Mouse (Mus musculus) thymus, postnatal 4 days (tissue): ENCODE measurements around the gene Ttc12.

ENCODE experiments used
- DNase-seq: peaks from one replicate; pipeline ENCODE4 v3.0.0; 2021

Gene Ttc12

DNA sequence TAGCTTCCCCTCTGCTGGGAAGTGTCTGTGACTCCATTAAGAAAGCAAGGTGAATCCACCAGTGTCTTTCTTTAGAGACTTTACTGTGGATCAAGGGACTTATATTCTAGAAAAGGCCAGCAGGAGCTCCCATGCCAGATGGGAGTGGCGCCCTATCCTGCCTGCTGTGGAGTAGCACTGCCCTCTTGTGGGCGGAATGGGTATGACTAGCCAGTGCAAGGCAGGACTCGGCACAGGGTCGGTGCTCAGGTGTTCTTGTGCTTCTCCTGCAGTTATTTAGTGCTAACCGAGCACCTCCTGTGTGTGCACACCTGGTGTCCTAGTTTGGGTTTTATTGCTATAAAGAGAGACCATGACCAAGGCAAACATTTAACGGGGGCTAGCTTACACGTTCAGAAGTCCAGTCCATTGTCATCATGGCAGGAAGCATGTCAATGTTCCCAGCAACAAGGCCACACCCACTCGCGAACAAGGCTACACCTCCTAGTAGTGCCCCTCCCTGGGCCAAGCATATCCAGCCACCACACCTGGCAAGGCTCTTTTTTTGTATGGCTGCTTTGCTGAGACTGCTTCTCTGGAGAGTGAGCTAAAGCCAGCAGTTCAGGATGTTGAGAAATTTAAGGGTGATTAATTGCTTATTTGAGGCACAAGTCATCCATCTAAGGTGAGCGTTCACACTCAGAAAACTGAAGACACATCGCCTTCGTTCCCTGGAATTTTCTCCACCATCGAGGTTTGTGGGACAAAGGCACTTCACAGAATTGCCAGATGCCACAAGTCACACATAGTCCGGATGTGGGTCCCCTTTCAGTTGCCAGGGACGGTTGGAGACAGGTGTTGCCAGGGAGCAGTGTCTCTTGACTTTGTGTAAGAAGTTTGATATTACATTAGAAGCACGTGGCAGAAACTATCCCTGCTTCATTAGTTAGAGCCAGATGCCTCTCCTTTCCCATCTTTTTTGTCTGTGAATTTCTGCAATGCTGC lies 3.2 kb upstream of the Ttc12 start:
- DNase-seq, result peak; percentile 93

DNA sequence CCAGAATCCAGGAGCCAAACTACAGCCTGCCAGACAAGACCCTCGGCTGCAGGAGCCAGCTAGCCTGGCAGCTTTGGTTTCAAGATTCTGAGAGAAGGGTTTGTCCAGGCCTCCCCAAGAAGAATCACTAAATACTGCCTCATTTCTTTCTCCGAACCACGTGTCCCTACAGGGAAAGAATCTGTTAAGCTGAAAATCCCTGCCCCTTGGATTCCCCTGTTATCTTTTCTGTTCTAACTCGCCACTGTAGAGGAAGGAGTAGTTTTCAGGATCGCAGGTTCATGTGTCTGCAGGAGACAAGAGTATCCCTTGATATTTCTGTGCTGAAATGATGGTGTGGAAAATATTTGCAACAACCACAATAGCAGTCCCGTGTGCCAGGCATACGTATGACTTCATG lies 2.2 kb upstream of the Ttc12 start:
- no peak for DNase-seq

DNA sequence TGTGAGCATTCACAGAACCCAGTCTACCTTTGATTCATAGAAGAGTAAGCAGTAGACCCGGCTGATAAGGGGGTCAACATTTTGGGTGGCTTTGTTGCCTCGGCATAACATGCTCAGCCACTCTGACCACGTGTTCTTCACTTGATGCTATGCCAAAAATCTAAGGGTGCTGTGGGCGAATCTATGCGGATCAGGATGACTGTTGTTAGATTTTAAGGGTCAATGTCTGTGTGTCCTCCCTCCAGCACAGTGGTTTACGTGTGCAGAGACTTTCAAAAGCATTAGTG lies 1.6 kb upstream of the Ttc12 start:
- DNase-seq, result no peak

DNA sequence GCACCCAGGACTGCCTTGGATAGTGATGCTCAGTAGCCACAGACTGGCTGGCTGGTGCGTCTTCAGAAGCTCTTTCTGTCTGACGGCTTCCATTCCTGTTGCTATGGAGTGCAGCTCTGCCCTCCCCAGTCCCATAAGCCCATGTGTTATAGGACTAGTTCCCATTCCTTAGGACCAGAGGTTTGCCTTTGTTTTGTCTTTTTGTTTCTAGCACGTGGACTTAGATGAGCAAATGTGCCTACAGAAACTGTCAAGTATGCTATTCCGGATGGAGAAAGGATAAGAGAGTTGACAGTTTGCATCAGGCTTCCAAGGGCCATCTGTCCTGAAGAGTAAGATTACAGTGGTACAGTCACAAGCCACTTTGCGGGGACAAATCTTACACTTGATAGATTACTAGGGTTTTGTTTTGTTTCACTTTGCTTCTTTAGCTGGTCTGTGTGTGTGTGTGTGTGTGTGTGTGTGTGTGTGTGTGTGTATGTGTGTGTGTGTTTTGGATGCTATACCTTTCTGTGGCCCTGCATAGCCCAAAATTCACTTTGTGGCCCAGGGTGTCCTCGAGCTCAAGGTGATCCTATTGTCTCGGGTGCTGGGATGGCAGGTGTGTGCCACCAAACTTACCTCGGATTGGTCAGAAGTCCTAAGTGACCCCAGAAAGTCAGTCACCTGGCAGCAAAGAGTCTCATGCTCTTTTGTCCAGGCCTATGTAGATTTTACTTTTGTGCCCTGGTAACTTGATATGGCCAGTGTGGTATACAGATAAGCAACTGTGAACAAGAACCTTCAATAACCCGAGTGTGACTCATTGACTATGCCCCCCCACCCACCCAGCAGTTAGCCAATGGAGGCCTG lies 1.0 kb upstream of the Ttc12 start:
- no peak for DNase-seq

DNA sequence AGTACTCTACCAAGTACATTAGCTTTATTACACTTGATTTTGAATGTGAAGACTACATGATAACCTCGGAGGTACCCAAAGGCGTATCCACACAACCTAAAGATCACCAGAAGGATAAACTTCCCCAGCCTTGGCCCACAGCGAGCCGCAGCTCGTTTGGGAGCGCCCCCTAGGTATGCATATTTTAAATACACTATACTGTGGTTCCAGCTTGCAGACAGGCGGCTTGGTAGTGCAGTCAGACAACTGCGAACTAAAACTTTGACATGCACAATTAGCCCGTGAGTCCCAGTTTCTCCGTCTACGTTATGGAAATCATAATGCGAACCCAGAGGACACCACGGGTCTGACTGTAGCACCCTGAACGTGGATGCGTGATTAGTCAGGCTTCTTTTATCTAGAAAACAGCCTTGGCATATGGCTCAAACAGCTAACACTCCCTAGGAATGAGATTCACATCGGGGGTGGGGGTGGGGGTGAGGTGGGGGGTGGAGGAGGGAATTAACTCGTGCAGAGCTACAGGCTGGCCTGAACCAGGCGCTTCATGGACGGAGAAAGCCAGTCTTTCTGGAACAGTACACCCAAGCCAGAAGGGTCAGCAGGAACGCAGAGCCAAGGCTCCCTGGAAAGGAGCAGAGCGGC lies 654 bp downstream of the Ttc12 start:
- peak; percentile 56 for DNase-seq

DNA sequence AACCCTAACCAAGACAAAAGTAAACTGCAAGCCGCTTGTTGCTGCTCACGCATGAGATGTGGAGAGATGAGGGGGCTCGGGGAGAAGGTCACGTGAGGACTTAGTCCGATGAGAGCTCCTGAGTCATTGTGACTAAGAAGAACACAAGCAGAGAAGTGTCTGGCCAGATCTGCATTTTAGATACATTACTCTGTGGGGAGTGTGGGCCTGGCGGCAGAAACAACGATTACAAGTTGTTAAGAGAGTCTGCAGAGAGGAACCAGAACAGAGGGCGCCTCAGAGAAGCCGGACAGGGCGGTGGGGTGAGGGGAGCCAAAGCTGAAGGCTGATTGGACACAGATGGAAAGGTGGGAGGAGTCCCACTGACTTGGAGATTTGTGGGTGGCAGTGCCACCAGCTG lies 2.7 kb downstream of the Ttc12 start:
- DNase-seq, result peak; percentile 39

DNA sequence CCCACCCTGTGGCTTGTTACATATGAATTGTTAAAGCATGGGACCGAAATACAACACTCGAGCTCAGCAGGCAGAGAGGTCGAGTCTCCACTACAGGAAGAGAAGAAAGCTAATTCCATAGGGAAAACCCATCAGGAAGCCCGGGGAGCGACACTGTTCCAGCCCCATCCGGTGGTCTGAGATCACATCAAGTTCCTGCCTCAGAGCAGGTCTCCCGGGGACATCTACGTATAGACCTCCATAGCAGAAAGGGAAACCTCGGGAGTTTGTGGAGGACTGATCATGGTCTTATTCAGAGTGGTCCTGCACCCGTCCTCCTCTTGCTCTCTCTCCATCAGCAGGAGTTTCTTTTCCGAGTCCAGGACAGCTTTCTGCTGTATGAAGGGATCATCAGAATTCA lies 13.9 kb downstream of the Ttc12 start:
- no peak for DNase-seq

DNA sequence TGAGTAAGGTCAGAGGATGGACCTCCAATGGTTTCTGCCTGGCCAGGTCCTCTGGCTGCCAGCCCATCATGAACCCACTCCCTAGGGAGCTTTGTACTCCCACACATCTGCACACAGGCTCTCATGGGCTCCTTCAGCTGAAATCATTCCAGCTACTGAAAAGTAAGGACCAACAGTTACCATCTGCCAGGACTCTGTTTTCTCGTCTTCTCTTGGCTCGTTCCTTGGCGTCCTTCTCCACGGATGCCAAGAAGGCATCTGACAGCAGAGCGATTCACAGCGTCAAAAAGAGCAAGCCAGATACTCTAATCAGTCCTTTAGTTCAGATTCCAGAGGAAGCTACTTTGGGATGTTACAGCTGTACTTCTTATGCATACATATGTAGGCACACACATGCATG lies 15.1 kb downstream of the Ttc12 start:
- no peak for DNase-seq

DNA sequence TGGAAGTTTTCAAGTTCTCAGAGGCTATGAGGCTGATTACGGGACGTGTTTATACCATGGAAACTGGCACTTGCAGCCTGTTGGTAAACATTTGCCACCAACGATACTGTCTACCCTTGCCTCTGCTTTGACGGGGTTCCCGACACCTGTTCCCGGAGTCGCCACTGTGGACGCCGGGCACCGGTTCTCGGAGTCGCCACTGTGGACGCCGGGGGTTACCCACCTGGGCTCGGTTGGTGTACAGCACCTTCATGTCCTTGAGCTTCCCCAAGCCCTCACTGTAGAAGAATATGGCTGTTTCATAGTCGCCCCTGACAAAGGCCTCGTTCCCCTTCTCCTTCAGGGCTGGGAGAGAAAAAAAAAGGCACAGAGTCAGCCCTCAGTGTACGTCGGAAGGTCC lies 16.0 kb downstream of the Ttc12 start:
- no peak for DNase-seq

DNA sequence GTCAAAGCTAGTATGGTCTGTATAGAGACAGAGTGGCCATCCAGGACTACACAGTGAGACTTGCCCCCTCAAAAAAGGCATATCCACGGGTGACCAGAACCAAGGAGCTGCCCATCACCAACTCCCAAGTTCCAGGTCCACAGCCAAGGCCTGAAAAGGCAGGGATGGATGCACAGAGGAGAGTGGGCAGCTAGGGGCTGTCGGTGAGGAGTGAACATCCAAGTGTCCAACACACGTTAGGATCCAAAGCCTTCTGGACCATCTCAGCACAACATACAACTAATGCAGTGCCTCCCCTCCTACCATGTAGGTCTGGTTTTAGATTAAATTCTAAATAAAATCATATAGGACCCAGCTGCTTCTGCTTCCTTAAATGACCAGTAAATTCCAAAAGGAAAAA lies 29.9 kb downstream of the Ttc12 start:
- no peak for DNase-seq

DNA sequence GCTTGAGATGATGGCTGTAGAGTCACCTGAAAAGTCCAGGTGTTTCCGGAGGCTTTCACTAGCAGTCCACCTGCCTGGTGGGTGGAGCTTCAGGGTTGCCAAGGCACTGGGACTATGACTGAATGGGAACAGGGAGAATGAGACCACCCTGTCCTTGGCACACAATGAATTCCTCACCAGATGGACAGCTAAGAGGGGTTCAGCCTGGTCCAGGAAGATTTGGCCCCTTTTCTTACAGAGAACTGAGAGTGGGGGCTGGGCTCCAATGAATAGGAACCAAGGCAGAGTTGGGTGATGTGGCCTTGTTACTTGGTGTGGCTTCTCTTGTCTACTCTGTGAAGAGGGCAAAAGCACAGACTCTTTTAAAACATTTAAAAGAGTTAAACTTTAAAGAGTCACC lies 33.6 kb downstream of the Ttc12 start:
- no peak for DNase-seq

DNA sequence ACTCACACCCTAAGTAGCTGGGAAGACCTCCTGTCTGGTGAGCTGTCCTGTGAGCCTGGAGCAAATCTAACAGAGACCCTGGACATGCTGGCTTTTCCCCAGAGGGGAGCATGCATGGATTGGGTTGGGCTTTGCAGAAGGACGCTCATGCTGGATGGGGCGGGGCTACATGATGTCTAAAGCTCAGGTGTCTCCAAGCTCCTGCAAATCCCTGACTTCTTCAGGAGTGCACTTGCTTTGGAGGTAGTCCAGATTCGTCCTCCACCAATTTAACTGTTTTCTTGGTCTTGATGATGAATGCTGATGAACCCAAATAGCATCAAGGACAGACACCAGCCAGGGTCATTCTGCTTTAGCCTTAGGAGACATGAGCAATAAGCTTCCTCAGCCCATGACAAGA lies 35.5 kb downstream of the Ttc12 start:
- no peak for DNase-seq

DNA sequence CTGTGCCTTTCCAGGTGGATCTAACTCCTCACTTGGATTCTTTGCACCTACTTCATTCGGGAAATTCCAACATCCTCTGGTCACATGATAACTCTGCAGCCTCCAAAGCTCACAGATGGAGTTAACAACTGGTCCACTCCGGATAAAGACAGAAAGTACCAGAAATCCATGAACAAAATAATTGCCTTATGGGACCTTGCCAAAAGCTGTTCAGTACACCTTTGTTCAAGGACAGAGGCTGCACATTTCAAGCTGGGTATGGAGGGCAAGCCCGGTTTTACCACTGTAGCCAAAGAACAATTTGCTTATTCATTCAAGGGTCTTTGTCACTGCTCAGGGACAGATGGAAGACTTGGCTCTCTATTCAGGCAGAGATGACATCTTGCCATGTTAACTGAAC lies 43.4 kb downstream of the Ttc12 start:
- DNase-seq, result no peak

DNA sequence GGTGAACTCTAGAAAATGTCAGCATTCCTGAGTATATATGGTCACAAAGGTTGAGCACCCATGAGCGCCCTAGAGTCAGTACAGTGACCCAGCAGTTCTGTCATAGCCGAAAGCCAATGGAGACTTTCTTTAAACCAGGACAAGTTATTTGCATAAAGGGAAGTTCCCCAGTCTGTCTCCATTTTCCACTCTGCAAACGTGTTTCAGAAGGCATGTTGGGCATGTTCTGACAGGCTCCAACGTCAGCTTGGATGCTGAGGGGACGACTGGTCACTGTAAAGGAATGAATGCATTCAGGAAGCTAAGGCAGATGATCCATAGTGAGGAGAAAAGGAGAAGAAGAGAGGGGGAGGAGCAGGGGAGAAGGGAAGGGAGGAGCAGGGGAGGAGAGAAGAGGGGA lies 58.5 kb downstream of the Ttc12 start:
- no peak for DNase-seq

DNA sequence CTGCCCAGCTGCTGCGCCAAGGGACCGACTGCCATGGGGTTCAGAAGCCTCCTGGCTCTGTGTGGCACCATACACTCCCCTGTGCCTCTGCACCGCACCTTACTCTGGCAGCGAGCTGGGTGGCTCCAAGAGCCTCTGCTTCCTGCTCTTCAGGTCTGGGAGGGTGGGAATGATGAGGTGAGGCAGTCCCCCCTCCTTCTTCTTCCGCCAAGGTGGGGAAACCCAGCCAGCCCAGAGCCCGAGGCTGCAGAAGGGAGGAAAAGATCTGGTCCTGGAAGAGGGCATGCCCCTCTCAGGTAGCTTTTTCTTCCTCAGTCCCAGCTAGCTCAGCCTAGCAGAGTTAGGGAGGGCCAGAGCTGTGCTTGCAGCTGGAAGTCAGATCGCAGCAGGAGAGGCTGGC lies 59.1 kb downstream of the Ttc12 start, which contains the start of gene Ankk1:
Gene Ankk1, minus strand, starts transcription at position 101 of the 400 bp plus-strand sequence.
- DNase-seq, result no peak

DNA sequence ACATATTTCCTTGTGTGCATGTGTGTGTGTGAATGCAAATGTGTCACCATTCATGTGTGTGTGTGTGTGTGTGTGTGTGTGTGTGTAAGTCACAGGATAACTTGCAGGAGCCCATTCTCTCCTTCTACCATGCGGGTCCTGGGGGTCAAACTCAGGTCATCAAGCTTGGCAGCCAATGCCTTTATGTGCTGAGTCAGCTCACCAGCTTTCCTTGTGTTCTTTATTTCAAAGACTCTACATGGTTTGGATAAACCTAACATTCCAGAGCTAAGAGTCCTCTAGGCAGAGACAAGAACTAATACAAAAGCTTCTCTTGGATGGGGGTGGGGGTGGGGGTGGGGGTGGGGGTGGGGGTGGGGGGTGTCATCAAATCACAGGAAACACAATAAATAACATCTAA lies 60.4 kb downstream of the Ttc12 start:
- DNase-seq, result no peak

DNA sequence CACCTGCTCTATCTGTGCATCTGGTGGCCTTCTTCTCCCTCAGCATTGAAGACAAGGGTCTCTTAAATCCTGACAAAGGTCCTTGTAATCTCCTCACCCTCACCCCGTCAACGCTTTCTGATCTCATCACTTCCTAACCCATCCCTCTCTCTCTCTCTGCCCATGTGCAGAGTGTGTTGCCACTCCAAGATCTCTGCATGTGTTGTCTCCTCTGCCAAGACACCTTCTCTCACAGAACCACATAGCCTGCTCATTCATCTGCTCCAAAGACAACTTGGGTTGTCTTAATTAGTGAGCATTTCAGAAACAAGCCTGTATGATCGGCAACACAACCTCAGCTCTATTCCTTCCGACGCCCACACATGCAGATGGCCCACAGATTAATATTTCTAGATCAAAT lies 62.2 kb downstream of the Ttc12 start:
- no peak for DNase-seq

DNA sequence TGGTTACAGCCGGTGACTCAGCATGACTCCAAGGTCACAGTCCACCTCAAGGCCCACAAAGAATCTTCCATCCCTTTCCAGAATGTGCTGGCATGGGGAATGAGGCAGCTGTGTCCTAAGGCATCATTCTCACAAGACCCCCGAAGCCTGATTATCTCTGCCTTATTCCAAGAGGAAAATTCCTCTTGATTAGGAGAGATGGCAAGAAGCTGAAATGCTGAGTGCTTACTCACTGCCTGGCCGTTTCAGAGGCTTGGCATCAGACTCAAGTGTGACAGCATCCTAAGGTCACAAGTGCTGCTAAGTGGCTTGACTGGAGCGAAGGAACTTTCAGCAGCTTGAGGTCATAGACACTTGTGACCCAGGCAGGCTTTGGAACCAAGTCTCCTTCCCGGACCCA lies 75.4 kb downstream of the Ttc12 start:
- DNase-seq, result no peak

DNA sequence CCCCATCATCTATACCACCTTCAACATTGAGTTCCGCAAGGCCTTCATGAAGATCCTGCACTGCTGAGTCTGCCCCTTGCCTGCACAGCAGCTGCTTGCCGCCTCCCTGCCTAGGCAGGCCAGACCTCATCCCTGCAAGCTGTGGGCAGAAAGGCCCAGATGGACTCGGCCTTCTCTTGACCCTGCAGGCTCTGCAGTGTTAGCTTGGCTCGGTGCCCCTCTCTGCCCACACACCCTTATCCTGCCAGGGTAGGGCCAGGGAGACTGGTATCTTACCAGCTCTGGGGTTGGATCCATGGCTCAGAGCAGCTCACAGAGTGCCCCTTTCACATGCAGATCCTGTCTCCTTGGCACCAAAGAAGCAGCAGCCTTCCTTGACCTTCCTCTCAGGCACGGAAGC lies 79.0 kb downstream of the Ttc12 start:
- DNase-seq, result no peak

DNA sequence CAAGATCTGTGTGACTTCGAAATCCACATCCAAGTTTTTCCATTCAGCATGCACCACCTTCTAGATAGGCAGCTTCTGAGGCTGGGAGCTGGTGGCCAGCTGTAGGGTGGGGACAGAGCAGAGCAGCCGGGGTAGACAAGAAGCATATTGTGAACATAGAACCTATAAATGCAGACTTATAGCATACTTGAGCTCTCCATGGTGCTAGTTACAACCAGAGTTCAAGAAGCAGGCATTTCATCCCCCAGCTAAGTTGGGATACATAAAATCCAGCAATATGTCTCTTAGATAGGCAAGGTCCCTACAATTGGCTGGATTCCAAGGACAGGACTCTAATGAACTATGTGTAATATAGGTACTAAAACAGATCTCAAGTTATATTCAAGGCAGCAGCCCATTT lies 82.3 kb downstream of the Ttc12 start:
- no peak for DNase-seq

DNA sequence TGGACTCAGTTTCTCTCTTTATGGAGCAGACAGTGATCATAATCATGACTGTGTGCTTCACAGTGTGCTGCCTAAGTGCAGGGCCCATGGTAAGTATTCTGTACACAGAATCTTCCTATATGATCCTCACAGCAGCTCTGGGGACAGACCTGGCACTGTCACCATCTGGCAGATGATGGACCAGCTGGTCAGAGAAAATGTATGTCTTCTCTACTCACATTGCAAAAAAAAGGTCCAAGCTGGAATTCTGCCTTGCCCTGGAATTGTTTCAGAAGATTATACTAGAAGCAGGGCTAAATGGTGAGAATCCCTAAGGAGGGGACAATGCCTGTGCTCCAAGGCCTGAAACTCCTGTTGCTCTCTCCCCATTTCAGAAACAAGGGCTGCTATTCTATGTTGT lies 90.0 kb downstream of the Ttc12 start:
- no peak for DNase-seq

DNA sequence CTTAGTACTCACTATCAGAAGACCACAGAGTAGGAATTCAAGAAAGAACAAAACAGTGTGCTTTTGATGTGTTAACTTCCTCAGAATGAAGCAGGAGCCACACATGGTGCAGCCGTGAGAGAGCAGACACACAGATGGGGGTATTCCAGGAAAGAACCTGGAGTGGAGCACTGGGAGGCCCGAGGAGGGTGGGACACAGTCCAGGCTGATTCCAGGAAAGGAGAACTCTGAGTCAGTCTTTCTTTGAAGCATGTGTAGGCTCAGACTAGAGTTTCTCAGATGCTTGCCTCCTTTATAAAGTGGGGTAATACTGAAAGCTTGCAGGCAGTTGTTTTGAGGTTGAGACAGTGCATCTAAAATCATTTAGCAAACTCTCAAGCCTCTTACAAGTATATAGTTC lies 93.8 kb downstream of the Ttc12 start:
- DNase-seq, result no peak
